Mouse (Mus musculus) cerebellum, postnatal 4 days (tissue): ENCODE data around the gene Cdyl2.

ENCODE experiments used
- DNase-seq, 2 experiments: peaks; one replicate each; pipeline ENCODE4 v3.0.0; 2022; ENCODE audit warnings: low spot score in 2 of 2, mixed read lengths in 1 of 2

Cdyl2 gene

DNA sequence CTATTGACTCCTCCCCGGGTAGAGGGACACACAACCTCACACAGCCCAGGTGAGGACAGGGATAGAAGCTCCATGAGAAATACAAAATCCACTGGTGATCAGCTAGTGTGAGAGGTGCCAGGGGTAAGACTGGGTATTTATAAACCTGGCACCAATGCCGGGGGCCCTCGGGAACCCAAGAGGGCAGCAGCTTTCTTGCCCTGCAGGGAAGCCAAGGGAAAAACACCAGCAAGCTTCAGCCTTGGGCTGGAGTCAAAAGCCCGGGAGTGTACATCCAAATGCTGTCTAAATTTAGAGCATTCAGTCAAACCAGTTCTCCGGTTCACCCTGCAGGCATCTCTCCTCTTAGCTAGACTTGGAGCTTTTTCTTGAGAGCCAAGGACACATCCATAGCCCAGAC is 189.9 kb downstream of the Cdyl2 start:
- no peak for DNase-seq

DNA sequence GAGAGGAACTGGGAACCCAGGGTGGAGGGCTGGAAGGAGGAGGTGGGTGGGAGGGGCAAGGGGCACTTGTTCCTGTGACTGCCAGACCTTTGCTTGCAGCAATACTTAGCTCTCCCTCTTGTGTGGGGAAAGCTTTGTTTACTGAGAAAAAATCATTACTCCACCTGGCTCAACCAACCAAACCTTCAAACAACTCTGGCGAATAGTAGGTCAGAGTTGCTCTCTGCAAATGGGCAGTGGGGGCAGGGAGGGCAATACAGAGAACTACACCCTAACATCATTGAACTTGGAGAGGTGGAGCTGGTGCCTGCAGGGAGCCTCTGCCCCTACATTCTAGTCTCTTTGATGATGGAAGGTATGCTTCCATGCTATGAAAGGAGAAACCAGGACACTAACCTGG is 192.7 kb downstream of the Cdyl2 start:
- DNase-seq = no peak

- DNase-seq = no peak
These were observed 194.0 kb downstream of the Cdyl2 start for GRCm38 (mm10) chr8:116538763-116539162.

- DNase-seq = no peak
These were observed 196.0 kb downstream of the Cdyl2 start for GRCm38 (mm10) chr8:116536786-116537185.

DNA sequence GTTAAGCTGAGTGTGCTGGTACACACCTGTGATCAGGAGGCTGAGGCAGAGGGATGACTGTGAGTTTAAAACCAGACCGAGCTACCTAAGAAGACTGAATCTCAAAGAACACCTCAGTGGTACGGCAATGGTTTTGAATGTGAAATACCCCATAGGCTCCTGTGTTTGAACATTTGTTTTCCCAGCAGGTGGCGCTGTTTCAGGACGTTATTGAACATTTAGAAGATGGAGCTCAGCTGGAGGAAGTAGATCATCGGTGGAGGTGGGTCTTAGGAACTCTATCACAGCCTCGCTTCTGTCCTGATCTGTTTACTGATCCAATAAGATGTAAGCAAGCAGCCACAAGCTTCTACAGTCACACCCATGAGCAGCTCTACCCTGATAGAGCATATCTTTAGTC is 199.7 kb downstream of the Cdyl2 start:
- no peak for DNase-seq

- DNase-seq = no peak
These were observed 204.1 kb downstream of the Cdyl2 start for GRCm38 (mm10) chr8:116528736-116529135.

DNA sequence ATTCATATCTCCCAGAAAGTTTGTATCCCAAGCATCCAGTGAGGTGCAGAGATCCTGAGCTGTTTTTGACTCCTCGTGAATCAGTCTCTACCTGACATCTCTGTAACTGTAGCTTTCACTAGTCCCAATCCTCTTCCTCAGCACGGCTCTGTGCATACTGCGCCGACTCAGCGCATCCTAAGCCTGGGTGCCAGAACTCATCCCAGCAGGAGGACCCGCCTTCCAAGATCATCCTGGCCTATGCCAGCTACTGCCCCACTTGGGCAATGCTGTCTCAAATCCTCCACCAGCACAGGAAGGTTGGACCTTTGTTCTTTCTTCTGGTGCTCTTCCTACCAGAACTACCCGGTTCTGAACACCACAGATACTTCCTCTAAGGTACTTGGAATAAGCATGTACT is 207.9 kb downstream of the Cdyl2 start:
- DNase-seq = no peak
